Mouse (Mus musculus) hindlimb bud, embryonic 11.5 days (tissue): Measurements from ENCODE around the gene Hnrnpc.
"Not testable (repeated sequence)": the region's sequence is repeated elsewhere in the genome, so short reads cannot be mapped to it uniquely, and the experiment has no call there.

Experiments
- DNase-seq: peaks from one replicate; pipeline ENCODE4 v3.0.0-alpha.2; 2012; ENCODE audit warnings: low read depth, low spot score; ENCODE audit errors: extremely low spot score

Hnrnpc gene

DNA sequence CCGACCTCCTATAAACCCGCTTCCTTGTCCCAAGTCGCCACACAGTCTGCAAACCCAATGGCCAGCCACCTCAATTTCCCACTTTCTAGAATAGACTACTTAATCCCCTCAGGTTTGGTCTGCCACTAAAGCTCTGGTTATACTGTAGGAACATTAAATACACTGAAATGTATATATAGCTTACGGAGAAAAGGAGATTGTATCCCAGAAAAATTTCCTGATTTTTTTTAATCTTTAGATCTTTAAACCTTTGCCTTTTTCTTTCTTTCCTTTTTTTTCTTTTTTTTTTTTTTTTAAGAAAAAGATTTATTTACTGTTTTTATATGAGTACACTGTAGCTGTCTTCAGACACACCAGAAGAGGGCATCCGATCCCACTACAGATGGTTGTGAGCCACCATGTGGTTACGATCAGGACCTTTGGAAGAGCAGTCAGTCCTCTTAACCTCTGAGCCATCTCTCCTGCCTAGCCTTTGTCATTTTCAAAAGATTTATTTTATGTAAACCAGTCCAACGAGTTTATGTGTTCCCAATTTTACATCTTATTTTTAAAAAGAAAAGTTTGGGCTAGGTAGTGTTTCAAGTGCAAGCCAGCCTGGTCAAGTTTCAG lies 953 bp upstream of the Hnrnpc start:
- no peak for DNase-seq

DNA sequence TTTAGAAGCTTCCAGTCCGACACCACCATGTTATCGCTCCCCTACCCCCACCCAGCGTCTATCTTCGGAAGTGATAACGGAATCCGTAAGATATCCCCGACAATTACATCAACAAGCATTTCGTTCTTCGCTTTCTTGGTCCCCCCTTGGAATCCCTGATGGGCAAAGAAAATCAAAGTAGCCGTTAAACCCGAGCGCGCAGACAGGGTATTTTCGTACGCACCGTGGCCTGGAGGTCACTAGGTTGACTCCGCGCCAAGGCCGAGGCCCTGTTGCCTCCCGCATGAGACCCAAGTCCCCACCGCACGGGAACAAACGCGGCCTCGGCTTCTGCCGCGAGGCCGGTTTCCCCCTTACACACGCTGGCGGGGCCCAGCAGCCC lies 363 bp downstream of the Hnrnpc start:
- no peak for DNase-seq

DNA sequence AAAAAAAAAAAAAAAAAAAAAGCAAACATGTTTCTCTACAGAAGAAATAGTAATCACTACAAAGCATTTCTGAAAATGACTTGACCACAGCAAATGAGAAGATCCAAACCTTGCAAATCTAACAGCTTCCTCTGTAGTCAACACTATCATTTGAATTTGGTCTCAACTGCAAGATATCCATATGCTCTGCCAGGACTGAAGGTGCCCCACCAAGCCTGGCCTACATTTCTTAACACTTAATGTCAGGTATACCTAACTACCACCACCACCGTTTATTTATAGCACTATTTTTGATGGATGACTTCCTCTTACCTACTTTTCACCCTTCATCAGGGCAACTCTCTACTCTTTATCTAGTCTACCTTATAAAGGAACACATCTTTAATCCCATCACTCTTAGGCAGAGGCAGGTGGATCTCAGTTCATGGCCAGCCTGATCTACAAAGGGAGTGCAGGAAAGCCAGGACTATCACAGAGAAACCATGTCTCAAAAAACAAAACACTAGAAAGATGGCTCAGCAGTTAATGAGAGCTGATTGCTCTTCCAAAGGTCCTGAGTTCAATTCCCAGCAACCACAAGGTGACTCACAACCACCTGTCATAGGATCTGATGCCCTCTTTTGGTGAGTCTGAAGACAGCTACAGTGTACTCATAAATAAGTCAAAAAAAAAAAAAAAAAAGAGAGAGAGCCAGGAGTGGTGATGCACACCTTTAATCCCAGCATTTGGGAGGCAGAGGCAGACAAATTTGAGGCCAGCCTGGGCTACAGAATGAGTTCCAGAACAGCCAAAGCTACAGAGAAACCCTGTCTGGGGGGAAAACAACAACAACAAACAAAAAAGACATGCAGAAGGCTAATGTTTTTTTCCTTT lies 2.3 kb downstream of the Hnrnpc start:
- DNase-seq, result no peak

DNA sequence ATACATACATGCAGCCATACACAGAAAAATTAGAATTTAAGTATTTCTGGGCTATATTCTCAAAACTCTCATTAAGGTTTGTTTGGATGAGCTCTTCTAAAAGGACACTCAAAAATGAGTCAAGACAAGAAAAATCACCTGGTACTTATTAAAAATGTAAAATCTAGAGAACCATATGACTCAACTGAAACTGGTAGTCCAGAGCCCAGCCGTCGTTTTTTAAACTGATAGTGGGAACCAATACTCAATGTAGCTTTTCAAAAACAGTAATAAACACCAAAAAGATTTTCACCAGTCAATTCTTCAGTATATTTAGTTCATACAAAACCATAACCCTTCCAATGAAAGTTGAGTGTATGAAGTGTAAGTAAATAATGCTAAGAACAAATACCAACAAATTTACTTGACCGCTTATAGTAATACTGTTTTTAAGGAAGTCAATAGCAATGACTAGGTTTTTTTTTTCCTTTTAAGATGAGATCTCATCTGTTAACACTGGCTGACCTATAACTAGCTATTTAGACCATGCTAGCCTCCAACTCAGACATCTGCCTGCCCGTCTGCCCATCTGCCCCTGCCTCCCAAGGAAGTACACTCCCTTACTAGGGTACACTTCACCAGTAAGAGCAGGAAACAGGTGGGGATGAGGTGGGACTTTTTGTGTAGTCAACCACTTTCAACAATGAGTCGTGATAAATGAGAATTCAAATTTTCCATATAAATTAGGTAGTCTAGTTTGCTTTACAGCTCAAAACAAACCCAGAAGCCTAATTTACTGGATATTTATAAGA lies 3.5 kb downstream of the Hnrnpc start:
- DNase-seq, result no peak

DNA sequence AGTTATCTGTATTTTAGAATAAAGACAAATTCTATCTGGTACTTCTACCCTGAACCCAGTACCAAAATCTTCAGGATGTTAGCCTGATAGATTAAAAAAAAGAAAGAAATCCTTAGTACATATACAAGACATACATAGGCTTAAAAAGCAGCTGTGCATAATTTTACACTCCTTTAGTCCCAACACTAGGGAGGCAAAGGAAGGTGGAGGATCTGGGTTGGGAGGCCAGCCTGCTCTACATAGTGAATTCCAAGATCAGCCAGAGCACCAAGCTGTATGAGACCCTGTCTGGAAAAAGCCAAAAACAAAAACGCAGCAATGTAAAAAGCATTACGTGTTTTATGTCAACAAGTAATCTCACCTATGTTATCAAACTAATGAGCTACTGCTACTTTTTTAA lies 4.3 kb downstream of the Hnrnpc start:
- no peak for DNase-seq

DNA sequence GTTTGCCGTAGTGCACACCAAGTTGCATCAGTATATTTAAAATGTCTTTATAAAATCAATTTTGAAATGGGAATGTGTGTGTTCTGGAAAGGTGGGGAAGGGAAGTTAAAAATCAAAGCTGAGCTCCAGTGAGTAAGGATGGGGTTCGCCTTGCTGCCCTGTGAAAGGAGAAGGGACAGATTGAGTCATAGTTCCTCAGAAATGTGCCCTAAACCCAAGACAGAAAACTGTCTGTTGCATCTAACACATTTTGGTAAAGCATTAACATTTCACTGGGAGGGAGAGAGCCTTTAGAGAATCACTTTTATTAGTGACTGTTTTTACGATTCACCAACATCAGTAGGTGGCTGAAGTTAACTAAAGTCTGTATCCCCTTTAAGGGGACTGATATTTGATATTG lies 5.4 kb downstream of the Hnrnpc start:
- not testable (repeated sequence) for DNase-seq

DNA sequence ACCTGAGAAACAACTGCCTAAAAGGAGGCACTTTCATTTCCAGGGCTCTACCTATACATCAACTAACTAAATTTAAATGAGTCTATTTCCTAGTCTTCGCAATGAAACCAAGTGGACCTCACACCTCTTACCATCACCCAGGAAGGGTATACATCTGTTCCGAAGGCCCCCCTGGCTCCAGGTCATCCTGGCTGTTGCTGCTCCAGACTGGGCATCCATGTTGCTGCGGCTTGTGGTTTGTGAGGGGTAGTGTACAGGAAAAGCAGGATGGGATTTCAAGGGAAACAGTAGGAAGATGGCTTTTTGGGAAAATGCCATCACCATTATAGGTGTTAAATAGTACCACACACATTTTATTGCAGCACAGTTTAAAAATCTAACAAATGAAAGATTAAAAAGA lies 6.6 kb downstream of the Hnrnpc start:
- not testable (repeated sequence) for DNase-seq

DNA sequence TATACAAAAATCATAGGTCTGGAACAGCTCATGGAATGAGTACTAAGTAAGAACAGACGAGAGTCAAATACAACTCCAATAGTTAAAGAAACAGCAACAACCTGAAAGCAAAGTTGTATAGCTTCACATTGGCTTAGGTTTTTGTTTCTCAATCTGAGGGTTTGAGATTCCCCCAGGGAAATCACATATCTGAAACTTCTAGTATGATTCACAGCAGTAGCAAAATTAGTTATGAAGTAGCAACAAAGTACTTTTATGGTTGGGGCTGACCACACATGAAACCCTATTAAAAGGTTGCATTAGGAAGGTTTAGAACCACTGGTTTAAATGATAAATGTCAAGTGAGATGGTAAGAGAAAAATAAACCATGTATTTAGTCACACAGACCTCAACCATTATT lies 9.3 kb downstream of the Hnrnpc start:
- no peak for DNase-seq

DNA sequence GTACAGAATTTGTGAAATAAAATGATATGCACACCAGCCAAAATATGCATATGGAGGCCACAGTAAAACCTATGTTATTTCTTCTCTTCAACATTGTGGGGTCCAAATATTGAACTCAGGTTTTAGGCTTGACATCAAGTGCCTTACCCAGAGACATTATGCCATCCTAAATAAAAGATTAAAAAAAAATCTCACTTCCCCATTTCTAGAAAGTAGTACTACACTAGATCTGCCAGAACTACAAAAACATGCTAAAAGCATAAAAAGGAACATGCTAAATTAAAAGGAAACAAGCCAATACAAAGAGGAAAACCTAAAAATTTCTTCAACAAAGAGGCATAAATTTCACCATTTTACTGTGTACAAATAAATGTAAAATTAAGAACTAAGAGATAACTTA lies 20.7 kb downstream of the Hnrnpc start:
- no peak for DNase-seq

DNA sequence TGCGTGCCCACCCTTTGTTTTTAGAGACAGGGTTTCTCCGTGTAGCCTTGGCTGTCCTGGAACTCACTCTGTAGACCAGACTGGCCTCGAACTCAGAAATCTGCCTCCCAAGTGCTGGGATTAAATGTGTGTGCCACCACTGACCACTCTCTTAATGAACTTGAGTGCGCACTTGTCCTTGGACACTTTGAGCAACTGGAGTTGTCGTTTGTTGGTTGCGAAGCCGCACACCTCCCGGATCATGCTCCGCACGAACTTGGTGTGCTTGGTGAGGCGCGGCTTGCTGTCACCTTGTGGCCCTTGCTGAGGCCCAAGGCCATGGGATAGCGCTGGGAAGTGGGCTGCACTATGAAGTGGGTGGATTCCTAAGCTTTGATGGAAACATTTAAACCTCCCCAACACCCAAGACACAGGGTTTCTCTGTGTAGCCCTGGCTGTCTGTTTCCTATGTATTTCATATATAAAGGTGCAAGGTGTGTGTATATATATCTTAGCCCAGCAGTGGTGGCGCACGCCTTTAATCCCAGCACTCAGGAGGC lies 32.2 kb downstream of the Hnrnpc start:
- DNase-seq, result no peak

DNA sequence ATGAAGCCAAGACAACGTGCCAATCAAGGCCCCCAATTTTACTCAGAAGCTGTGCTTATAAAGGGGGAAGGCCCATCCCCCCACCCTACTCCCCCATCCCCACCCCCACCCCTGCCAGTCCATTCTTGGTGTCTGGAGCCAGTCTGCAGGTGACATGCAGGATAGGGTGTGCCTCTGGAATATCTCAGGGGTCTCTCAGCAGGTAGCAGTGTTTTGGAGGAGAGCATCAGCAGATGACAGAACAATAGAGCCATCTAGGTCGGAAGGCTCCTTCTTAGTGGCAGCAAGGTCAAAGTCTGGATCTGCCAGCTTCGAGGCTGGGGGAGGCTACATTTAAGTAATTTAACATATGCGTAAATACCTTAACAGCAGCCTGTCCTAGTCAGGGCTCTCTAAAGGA lies 37.7 kb downstream of the Hnrnpc start:
- no peak for DNase-seq

DNA sequence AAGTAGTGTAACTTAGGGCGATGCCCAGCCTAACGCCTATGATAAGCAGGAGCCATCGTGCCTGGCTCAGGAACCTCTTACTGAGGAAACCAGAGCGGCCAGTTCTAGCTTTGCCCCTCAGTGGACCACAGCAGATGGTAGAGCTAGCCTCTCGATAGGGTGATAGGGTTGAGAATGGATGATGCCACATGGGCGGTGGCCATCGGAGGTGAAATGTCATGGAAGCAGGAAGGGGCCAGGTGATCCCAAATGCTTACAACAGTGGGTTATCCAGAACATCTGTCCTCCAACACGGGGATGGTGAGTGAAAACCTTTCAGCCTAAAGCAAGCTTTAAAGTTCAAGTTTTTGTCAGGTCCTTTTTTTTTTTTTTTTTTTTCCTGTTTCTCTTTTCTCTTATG lies 42.0 kb downstream of the Hnrnpc start:
- no peak for DNase-seq

DNA sequence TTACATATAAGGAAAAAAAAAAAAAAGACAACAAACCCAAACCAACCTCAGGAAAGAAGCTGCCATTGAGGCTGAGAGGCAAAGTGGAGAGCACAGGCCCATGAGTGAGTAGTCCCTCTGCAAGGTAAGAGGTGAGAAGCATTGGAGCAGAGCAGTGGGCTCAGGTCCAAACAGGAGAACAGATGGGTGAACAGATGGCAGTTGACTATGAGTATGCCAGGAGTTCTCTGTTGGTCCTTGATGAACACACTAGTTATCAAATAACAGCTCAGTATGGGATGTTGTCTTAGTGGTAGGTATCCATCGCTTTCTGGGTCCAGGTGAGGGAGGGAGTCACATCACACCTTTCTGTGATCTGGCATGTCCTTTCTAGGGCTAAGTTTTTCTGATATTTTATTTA lies 43.0 kb downstream of the Hnrnpc start:
- DNase-seq, result no peak

DNA sequence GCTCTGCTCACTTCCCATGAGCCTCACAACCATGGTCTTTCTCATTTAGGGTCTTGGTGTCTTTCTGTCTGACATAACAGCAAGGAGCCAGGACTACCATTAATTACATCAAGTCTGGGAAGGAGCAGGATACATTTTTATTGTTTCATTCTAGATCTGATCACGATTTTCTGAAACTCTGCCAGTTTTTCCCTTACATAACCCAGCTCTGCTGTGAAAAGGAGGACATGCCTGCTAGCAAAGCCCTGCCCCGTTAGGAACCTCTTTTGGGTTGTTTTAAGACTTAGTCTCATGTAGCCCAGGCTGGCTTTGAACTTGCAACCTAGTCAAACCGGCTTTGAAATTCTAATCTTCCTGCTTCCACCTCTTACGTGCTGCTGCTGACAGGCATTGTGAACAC lies 43.8 kb downstream of the Hnrnpc start:
- no peak for DNase-seq

DNA sequence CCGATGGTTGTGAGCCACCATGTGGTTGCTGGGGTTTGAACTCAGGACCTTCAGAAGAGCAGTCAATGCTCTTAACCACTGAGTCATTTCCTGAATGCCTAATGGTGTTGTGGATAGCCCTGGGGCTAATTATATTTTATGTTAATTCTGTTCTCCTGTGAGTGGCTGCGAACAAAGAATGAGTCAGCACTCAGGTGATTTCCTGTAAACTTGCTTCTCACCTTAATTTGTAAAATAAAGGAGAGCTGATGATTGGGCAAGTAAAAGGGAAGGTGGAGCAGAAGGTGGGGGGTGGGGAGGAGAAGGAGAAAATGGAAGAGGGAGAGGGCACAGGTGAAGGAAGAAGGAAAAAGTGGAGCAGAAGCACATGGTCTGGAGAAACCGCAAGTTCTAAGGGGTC lies 51.1 kb downstream of the Hnrnpc start:
- DNase-seq, result not testable (repeated sequence)

DNA sequence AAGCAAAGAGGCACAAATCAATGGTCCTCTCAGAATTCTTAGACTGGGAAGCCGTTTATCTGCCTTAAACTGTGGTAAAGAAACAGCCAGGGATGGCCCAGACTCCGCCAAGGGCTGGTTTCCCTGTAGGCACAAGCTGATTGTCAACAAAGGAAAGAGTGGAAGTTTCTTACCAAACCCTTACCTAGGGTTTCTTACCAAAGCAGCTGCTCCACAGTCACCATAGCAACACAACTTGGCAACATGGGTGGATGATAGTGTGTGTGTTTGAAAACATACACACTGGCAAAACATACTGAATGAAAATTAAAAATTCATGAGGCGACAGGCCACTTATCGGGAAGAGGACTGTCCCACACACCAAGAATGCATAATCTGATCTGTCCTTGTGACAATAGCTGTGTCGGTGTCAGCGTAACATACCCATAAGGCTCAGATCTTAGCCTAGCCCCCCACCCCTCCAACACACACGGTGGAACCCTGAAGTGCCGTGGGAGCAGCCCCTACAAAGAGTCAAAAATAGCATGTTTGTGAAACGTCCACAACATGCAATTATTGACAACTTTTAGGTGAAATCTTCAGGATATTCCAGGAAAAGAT lies 57.8 kb downstream of the Hnrnpc start:
- DNase-seq, result no peak

DNA sequence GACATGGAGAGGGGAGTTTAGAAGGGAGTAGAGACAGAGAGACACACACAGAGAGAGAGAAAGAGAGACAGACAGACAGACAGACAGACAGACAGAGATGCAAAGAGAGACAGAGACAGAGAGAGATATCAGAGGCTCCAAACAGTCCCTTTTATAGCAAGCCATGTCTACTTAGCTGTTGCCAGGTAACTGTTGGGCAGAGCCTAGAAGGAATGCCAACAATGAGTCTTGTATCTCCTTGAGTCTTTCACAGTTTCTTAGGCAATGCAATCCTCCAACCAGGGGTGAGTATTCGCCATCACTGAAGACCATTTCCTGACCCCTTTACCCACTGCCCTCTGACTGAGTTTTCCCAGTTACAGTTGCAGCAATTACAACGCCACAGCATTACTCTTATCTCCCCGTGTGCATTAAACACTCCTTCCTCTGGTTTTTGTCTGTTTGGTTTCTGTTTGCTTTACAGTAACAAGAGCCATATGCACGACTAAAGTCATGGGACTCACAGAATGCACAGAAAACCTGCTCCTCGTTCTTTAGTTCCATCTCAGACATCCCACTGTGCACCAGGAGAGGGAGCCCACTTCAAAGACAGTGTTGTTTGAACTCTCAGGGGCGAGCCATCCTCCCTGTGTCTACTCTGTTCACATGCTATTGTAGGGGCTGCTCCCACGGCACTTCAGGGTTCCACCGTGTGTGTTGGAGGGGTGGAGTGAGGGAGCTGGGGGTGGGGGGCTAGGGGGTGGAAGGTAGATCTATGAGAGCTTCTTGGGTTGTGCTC lies 58.7 kb downstream of the Hnrnpc start:
- no peak for DNase-seq

DNA sequence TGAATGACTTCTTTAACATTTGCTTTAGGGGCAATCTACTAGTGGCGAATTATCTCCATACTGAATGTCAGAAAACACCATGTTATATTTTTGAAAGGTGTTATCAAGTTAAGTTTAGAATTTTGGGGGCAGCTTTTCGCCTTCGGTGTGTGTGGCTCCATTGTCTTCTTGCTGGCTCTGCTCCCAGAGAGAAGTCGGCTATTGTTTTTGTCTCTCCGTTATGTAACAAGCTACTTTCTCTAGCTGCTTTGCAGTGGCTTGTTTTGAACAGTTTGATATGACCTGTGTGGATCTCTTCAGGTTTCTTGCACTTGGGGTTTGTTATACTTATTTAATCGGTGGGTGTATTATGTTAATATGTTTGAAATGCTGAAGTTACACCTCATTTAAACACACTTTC lies 60.4 kb downstream of the Hnrnpc start:
- no peak for DNase-seq

DNA sequence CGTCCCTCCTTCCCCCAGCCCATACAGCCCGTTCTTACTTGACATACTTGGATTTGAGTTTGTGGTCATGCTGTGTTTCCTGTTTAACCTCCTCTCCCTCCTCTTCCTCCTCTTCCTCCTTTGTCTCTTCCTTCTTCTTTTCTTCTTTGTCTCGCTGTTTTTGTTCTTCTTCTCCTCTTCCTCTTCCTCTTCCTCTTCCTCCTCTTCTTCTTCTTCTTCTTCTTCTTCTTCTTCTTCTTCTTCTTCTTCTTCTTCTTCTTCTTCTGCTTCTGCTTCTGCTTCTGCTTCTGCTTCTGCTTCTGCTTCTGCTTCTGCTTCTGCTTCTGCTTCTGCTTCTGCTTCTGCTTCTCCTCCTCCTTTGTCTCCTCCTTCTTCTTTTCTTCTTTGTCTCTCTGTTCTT lies 61.5 kb downstream of the Hnrnpc start, which contains the start of gene Olfr221:
Gene Olfr221, minus strand, starts transcription at position 101 of the 400 bp plus-strand sequence.
- DNase-seq, result not testable (repeated sequence)

DNA sequence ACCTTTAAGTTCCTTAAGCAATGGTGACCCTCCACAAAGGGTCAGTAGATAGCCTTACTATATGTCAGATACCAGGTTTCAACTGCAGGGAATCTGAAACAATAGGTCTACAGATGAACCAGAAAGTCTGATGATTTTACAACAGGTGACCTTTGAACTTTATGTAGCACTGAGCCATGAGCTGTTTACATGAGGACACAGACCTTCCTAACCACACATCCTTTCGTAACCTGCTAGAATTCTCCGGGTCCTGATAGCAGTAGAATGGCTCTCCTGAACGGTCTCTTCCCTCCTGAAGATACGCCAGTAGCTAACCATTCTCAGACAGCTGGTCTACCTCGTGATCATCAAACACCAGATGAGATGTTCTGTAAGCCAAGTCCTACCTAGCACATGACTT lies 64.5 kb downstream of the Hnrnpc start:
- no peak for DNase-seq
